Mouse (Mus musculus) ovary, postnatal 14 days (tissue): ENCODE data around the gene Pla2g1b.
"Not testable (repeated sequence)": the region's sequence is repeated elsewhere in the genome, so short reads cannot be mapped to it uniquely, and the experiment has no call there.

Experiments
- DNase-seq: peaks from one replicate; pipeline ENCODE4 v3.0.0; 2022; ENCODE audit warnings: low spot score

The Pla2g1b gene

GRCm38 (mm10) chr5:115465642-115466420, at the start of gene Pla2g1b:
Gene Pla2g1b, plus strand, starts transcription at chr5:115466262.
- DNase-seq, result no peak

- no peak for DNase-seq
These were observed 37.2 kb upstream of the Pla2g1b start for GRCm38 (mm10) chr5:115428831-115429358.

- DNase-seq, result no peak
These were observed 36.5 kb upstream of the Pla2g1b start, which contains the start of gene Msi1 for GRCm38 (mm10) chr5:115429359-115430186. Gene Msi1, plus strand, starts transcription at chr5:115429599.

- no peak for DNase-seq
These were observed 35.7 kb upstream of the Pla2g1b start for GRCm38 (mm10) chr5:115430187-115430960.

- peak; percentile 35 for DNase-seq
These were observed 34.8 kb upstream of the Pla2g1b start for GRCm38 (mm10) chr5:115431061-115431897.

GRCm38 (mm10) chr5:115431898-115432259, 34.2 kb upstream of the Pla2g1b start:
- DNase-seq, result no peak

GRCm38 (mm10) chr5:115432395-115432794, 33.7 kb upstream of the Pla2g1b start:
- no peak for DNase-seq

- DNase-seq, result no peak
These were observed 32.9 kb upstream of the Pla2g1b start for GRCm38 (mm10) chr5:115433191-115433590.

GRCm38 (mm10) chr5:115434280-115434852, 31.7 kb upstream of the Pla2g1b start:
- no peak for DNase-seq

GRCm38 (mm10) chr5:115434853-115435754, 31.0 kb upstream of the Pla2g1b start:
- no peak for DNase-seq

GRCm38 (mm10) chr5:115435755-115436379, 30.2 kb upstream of the Pla2g1b start:
- no peak for DNase-seq

- DNase-seq, result peak; percentile 38
These were observed 29.5 kb upstream of the Pla2g1b start for GRCm38 (mm10) chr5:115436421-115437124.

GRCm38 (mm10) chr5:115437242-115437944, 28.7 kb upstream of the Pla2g1b start:
- no peak for DNase-seq

GRCm38 (mm10) chr5:115437945-115438315, 28.1 kb upstream of the Pla2g1b start:
- no peak for DNase-seq

GRCm38 (mm10) chr5:115438667-115439066, 27.4 kb upstream of the Pla2g1b start:
- DNase-seq, result no peak

GRCm38 (mm10) chr5:115441205-115441849, 24.7 kb upstream of the Pla2g1b start:
- DNase-seq, result peak; percentile 80

- not testable (repeated sequence) for DNase-seq
These were observed 23.4 kb upstream of the Pla2g1b start for GRCm38 (mm10) chr5:115442663-115443062.
